Mouse (Mus musculus) common myeloid progenitor, adult 5-6 weeks (primary cell): ENCODE measurements around the gene Tmbim1. TPM values are rescaled to one million over a fixed set of nuclear protein-coding genes. Genes with fewer than 3 reads are reported as not detected.

Source experiments
- ATAC-seq: replicated peaks from 2 replicates; pipeline ENCODE4 v1.8.0; 2016; ENCODE audit warnings: low read depth, mild to moderate bottlenecking, moderate TSS enrichment, inconsistent platforms; ENCODE audit not compliant: poor library complexity, severe bottlenecking
- total RNA-seq: library from RNA; stranded (forward); fragments of 200-1000, 187-1606 nt; gene quantifications from 2 replicates; pipeline ENCODE4 v1.2.3, GENCODE M21; 2017

Tmbim1 gene
- total RNA-seq, 1 experiment from 2014 or later: 19.7 TPM

DNA sequence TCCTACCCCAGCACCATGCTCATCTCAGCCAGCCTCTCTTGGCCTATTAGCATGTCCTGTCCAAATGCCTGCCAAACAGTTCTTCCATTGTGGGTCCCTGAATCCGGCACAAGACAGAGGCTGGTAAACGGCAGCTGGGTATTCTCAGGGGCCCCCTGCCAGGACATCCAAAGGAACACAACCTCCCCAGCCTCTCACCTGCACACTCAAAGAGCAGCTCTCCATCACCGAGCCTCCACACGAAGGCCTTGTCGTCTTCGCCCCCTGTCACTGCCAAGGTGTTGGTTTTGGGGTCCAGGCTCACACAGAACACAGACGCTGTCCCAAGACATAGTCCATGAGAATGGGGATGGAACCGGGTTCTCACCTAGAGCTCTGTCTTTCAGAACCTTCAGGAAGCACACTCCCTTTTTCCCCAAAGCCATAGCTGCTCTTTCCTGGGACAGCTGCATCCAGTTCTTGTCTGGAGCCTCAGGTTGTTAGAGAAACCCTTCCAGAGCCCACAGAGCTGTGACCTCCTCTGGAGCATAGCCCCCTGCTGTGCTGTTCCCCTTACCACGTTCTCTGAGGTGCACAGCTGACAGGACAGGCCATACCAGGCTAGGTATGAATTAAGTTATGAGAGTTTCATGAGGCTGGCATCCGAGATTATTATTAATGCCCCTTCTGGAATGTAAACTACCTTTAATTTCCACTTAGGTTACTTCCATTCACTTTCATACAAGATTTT lies 22.4 kb downstream of the Tmbim1 start:
- no peak for ATAC-seq

DNA sequence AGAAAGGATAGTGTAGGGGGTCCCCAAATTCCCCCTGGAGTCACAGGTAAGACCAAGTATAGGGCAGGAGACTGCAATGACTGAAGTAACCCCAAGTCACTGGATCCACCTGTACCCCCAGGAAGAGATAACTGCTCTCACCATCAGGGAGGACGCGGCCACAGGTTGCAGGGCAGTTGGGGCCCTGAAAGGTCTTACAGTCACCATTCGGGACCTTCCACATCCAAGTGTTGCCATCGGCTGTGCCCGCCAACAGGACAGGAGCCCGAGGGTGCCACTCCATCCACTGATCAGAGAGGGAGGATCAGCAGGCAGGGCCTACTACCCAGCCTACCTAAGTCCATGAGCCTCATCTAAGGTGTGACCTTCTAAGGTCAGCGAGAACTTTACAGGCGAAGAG lies 23.5 kb downstream of the Tmbim1 start:
- no peak for ATAC-seq

DNA sequence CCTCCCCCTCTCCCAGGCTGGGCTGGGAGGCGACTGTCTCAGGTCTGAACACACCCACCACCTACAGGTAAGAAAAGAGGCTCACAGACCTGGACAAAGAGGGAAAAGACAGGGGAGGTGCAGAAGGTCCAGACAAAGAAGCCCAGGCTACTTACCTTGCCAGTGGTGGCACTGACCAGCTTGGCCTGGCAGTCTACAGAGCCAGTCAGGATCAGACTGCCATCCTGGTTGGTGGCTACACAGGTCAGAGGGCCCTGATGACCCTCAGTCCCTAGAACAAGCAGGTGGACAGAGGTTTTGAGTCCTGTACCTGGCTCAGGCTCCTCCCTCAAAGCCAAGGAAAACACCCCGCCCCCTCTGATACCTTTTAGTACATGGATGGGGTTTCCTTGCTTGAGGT lies 24.1 kb downstream of the Tmbim1 start:
- ATAC-seq: no peak

DNA sequence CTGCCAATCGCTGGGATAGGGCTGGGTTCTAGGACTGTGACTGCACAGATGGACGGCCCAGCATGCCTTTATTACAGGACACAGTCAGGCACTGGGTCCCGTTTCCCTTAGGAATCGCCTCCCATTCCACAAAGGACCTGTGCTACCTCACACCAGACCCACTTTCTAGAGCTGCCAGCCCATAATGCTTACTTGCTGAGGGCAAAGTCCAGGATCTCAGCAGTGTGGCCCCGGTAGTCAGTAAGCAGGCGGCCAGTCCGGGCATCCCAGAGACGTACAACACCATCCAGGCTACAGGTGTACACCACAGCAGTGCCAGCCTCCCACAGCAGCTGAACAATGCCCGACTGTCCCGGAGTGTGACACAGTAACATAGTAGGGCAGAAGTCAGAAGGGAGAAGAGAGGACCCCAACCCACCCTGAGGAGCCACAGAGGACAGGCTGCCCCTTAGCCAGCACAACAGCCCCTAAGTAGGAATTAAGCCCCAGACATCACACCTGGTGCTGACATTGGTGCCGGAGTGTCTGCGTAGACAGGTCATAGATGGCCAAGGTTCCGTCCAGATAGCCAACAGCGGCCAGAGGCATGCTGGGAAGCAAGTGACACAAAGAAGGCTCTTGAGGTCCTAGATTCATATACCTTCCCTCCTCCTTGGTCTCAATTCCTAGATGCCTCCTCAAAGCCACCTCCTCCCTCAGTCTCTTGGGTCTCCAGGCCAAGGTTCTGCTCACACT lies 24.7 kb downstream of the Tmbim1 start:
- ATAC-seq: no peak

DNA sequence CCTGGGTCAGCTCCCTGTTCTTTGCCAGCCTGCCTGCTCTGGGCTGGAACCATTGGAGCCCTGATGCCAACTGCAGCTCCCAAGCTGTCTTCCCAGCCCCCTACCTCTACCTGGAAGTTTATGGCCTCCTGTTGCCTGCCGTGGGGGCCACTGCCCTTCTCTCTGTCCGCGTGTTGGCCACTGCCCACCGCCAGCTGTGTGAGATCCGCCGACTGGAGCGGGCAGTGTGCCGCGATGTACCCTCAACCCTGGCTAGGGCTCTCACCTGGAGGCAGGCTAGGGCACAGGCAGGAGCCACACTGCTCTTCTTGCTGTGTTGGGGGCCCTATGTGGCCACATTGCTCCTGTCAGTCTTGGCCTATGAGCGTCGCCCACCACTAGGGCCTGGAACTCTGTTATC lies 26.4 kb downstream of the Tmbim1 start:
- ATAC-seq: no peak

DNA sequence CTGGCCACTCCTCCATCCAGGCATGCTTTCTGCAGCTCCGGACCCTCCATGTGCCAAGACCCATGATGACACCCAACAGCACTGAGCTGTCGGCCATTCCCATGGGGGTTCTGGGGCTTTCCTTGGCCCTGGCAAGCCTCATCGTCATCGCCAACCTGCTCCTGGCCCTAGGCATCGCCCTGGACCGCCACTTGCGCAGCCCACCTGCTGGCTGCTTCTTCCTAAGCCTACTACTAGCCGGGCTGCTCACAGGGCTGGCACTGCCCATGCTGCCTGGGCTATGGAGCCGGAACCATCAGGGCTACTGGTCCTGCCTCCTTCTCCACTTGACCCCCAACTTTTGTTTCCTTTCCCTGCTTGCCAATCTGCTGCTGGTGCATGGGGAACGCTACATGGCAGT lies 26.9 kb downstream of the Tmbim1 start, which contains the start of gene Gpbar1:
Gpbar1 (plus strand) TSS at position 13 of the 400 bp plus-strand sequence.
- no peak for ATAC-seq

DNA sequence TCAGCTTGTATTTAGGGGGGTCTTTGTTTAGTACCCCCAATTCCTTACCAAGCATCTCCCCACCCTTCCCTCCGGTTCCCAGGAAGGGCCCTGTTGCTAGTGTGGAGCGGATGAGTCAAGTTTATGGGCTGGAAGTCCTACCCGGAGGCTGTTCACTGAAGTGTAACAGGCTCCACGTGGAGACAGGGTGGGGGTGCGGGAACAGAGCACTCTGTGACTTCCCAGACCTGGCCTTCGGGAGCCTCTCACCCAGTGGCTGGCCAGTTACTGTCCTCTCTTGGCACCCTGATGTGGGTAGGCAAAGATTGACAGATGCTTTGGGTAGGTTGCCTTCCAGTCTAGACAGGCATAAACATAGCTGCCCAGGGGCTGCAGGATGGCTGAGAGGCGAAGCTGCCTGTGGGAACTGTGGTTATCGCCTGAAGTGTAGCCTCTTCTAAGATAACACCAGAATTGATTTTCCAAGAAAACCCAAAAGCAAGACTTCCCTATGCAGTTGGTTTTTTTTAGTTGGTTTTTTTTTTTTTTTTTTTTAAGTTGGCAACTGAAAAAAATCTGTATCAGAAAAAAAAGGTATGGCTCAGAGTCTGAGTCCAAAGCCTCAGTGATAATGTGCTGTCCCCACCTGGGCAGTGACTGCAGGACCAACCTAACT lies 27.4 kb downstream of the Tmbim1 start:
- ATAC-seq: no peak

DNA sequence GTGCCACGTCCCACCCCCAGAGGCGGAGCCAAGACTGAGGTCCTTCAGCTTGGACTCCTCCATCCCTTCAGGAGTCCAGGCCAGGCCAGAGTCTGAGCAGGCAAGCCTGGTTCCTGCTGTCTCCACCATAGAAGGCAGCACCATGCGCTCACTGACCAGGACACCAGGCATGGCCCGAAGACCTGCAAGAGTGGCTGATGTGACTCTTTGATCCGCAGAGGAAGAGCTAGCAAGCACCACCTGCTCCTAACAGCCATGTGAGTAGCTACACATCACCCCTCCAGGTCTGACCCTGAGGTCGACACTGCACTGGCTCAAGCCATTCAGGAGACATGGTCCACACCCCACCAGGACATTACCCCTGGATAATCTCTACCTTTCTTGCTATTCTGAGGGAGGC lies 28.4 kb downstream of the Tmbim1 start:
- ATAC-seq: no peak

DNA sequence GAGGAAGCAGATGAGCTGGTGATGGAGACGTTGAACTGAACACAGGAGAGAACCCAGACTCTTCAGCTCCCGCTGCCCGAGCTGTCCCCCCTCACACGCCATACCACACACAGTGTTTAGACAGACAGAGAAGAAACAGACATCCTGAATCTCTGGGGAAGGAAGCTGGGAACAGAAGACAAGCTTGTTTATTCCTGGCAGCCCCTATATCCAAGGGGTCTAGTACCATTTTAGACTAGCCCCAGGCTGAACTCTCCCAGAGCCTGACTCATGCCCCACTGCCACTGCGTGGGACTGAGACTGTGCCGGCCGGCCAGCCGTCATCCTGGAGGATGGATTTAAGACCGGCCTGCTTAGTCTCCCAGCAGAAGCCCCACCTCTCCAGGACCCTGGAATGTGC lies 30.4 kb downstream of the Tmbim1 start:
- no peak; the same call in 1 of the 2 replicates for ATAC-seq

DNA sequence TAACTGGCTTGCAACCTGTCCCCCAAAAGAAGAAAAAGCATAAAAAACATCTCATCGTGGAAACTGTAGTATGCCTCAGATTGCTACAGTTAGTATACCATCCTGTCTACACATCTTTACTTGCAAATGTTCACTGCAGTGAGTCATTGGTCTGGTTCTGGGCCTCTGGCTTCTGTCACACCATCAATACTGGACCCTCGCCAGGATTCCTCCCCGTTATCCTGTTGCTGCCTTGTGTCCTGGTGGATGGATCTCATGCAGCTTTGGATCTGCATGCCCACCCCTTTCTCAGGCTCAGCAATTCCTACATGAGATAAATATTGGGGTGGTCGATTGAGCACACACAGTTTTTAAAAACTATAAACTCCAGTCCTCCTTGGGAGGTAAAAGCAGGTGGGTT lies 33.8 kb downstream of the Tmbim1 start:
- ATAC-seq: no peak

DNA sequence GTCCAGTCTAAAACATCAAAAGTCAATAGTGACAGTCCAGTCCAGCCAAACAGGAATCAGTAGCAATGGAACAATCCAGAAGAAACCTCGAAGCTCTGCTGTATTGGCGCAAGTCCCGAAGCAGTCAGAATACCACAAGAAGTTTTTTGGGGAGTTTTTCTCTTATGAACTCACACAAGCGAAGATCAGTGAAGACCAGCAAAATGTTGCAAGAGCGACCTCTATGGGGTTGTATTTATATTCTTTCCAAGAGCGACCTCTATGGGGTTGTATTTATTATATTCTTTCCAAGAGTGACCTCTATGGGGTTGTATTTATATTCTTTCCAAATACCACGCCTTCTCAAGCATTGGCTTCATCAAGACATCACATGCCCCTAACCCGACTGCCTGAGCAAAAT lies 36.7 kb downstream of the Tmbim1 start:
- ATAC-seq: peak; percentile 26; the same call in 1 of the 2 replicates

DNA sequence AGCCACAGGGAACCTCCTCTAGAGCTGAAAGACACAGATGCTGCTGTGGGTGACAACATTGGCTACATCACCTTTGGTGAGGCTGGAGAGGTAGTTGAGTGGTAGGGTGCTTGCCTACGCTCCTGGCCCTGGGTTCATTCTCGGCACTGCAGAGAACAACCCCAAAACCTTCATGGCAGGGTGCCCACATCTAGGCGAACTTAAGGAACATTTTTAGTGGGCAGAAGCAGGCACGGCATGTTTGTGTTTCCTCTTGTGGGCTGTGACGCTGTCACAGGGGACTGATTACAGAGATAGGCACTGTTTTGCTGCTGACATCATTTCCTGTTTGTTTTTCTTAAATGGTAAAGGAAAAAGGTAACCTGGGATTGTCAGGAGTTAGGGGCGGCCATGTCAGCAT lies 42.9 kb downstream of the Tmbim1 start:
- ATAC-seq: 0 out of 2 replicates have a peak, but pooled peaks have one; percentile 27

DNA sequence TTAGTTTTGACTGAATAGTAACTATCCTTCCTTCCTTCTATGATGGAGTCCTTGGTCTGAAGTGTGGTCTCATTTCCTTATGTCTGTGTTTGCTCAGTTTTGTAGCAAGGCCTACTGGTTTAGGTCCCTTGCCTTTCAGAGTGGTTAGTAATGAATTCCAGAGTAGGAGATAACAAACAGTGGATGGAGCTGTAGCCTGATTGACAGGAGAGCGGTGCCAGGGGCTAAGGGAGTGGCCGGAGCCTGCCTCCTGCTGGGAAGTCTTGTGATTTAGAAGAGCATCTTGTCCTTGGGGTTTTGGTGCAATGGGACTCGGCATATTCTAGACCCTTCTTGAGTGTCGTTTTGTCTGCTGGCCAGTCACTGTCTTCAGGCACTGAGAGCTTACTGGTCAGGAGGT lies 48.6 kb downstream of the Tmbim1 start:
- ATAC-seq: no peak

DNA sequence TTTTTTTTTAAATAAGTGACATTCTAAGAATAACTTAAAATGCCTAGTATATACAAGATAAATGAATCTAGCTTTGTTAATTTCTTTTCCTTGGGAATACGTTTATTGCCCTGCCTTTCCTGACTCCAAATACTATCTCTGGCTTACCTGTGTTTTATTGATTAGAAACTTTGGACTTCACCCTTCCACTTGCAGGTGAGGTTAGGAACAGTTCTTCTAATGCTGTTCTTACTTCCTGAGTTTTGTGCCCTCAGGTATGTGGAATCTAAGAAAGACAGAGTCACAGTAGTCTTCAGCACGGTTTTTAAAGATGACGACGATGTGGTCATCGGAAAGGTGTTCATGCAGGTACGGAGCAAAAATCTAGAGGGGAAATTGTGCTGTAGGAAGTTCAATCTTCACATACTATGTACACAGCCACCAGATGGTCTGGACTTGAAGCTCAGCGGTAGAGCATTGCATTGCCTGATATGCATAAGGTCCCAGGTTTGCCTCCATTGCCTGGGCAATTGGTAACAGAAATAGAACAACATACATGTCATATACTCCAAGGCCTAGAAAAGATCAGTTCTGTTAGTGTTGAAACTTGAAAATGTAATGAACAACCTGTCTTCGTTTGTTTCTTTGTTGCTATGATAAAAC lies 49.6 kb downstream of the Tmbim1 start:
- no peak for ATAC-seq

DNA sequence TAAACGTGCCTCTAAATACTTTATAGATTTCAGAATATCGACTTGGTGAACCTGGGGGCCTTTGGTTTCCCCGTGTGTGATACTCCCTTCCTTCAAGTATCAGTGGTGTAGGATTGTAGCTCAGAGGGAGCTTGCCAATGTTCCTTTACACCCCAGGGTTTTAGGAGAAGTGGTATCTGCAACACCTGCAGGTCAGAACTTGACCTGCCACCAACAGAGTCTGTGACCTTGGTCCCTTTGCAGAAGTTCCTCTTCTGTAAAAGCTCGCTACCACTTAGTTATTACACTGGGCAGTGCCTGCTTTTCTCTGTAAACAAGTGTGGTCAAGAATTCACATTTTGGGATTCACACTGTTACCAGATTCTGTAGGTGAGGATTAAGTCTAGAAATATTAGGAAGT lies 55.3 kb downstream of the Tmbim1 start:
- ATAC-seq: 0 out of 2 replicates have a peak, but pooled peaks have one; percentile 13

DNA sequence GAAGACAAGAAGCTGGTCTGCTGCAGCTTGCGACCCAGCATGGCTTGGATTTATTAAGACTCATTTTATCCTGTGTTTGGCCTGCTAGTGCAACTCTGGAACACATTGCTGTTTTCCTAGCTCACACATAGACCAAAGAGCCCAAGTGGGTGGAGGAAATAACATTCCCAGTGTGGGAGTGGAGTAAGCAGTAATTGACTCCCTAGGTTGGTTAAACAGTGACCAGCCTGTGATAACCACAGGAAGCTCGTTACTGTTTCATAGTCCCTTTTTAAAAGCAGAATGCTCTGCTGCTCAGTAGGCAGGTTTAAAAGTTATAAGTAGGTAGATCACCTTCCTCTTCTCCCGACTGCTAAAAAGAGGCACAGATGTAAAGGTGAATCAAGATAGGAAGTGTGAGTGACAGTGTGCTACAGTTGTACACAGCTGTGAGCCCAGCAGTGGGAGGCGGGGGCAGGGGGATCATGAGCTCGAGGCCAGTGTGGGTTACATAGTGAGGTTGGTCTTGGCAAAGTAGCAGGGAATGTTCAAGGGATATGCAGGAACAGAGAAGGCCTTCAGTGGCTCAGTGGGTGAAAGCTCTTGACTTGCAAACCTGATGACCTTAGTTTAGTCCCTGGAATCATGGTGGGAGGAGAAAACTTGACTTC lies 56.0 kb downstream of the Tmbim1 start:
- no peak for ATAC-seq

DNA sequence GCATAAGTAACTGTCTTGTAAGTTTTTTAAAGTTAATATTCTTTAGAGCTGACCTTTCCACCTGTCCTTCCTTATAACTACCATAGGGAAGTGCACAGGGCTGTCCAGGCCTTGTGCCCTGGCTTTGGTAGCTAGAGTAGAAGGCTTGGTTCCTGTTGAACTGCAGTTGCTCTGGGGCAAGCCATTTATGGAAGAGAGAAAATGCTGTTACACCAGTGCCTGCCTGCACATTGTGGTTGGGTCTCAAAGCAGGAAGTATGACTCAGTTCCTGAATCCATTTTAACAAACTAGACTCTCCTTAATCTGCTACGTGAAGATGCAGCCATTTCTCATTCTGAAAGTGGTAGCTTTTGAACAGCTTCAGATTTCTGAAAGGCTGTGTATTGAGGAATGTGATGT lies 56.6 kb downstream of the Tmbim1 start:
- ATAC-seq: peak; percentile 97

DNA sequence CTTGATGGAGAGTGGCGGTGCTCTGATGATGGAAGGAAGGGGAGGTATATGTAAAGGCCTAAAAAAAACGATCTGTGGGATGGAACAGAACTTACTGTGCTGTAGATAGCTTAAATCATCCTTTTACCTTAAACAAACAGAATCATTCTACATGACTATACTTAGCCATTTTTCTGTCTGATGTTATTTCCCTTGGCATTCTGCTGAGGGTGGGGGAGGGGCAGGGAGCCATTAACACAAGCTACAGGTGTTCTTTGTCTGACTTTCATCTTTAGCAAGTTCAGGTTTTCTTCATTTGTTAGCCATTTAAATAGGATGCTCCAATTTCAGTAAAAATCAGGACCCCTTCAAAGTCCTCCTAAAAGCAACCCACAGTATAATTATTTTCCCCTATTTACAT lies 59.9 kb downstream of the Tmbim1 start:
- ATAC-seq: no peak

DNA sequence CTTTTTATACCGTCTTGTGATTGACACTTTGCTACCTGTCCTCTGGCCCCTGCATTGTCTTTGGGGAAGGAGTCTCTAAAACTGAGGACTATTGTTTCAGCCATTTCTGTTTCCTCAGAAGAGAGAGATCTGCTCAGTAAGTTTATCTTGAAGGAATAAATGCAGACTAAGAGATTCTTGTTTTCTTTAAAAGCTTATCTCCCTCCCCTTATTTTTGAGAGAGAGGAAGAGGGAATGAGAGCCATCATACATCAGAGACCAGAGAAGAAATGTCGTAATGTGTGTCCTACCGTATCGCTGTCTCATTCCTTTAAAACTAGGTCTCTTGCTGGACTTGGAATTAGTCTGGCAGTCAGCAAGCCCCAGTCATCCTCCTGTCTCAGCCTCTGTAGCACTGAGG lies 64.6 kb downstream of the Tmbim1 start:
- no peak for ATAC-seq

DNA sequence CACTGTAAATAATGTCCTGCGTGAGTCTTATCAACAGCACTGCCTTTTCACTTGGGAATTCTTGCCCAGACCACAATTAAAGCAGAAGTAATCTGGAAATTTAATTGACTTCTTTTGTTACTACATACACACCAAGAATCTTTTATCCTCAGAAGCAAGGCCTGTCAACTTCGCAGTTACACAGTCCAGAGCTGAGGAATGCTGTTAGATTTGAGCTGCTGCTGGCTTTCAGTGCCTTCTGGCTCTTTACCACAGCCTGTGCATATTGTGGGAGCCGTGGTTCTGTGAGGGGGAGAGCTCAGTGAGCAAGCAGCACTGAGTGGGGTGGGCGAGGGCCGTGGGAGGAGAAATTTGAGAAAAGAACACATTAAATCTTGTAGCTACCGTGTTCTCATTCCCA lies 65.1 kb downstream of the Tmbim1 start:
- no peak for ATAC-seq
